Comparison of ENCODE assay signal across 8 mouse cellular contexts in the genomic region with DNA sequence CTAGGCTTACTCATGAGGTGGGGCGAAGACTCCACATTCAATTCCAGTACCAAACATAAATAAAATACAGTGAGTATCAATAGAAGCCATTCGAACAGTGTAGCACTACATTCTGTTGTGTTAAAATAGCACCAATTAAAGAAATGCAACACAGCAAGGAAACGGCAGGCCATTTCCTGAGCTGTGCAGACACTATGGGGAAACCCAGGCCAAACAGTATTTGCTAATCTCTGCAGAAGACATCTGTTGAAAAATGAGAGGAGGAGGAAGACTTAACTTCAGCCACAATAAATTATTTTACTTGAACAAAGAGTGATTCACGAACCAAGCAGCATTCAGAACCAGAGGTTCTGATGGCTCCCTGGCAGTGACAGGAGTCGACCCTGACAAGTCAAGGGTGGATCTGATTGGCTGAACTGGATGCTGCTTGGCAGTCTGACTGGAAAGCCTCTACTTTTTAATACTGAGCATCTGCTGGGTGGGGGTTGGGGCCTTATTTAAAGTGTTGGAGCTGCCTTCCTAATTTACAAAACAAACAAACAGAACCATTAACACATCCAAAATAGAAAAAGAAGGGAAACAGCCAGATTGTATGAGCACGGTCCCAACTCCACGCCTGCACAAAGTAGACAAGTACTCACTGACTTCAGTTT.
DNase-seq lines count a peak whose midpoint lies in the region; ATAC-seq and TF ChIP-seq lines count a peak whose summit lies in the region.

No protein-coding gene starts in this region.

- H3K9ac ChIP-seq in liver, adult 2 months (ENCODE audit: low read depth, low read length): no peak overlapping the region
- no peak overlapping the region for H3K9ac ChIP-seq in liver, embryonic 11.5 days (ENCODE audit: low read depth, low read length)
- no peak overlapping the region for H3K9ac ChIP-seq in liver, postnatal 0 days (replicated peaks)

- 65% methylated on average over 7 of the region's 7 CpGs for WGBS in liver, adult 2 months
- 61% methylated on average over 7 of the region's 7 CpGs for WGBS in liver, embryonic 11.5 days
- 52% methylated on average over 7 of the region's 7 CpGs for WGBS in liver, postnatal 0 days (ENCODE audit: insufficient replicate concordance)

- no peak for ATAC-seq in liver, embryonic 11.5 days (replicated peaks; ENCODE audit: low FRiP score)
- ATAC-seq in granulocyte monocyte progenitor cell, adult 5-6 weeks (replicated peaks; ENCODE audit: poor library complexity, severe bottlenecking): peak; percentile 64
- ATAC-seq in liver, postnatal 0 days: no peak

- TF ChIP-seq EP300 in liver, postnatal 0 days (IDR thresholded peaks at IDR 0.05; ENCODE audit: low read depth): no peak

- no peak for TF ChIP-seq POLR2A in liver, adult 2 months (IDR thresholded peaks at IDR 0.05; ENCODE audit: extremely low read depth, insufficient read depth, low read length)

- peaks cover 10% of the 10 kb centered on the region for H3K79me2 ChIP-seq in liver, adult 2 months (ENCODE audit: control insufficient read depth, insufficient read depth, low read length)

- peak; percentile 36 for DNase-seq in adrenal gland, postnatal 14 days
- no peak for DNase-seq in adrenal gland, postnatal 25 days
- DNase-seq in liver, adult 2 months (ENCODE audit: extremely low read depth, low read depth, low spot score): peak; percentile 12
- DNase-seq in liver, embryonic 11.5 days (ENCODE audit: low spot score): no peak
- DNase-seq in liver, postnatal 0 days: no peak
- no peak for DNase-seq in thymus, postnatal 25 days
- DNase-seq in B cell, adult 2 months: no peak

- H3K4me1 ChIP-seq in liver, adult 2 months (ENCODE audit: control insufficient read depth, insufficient read depth, low read length): peaks cover 8% of the 10 kb centered on the region
- H3K4me1 ChIP-seq in liver, embryonic 11.5 days (replicated peaks; ENCODE audit: control insufficient read depth, insufficient read depth, low read length): peaks cover 2% of the 10 kb centered on the region; the same call in 1 of the 2 replicates
- H3K4me1 ChIP-seq in liver, postnatal 0 days (ENCODE audit: insufficient read depth): peaks cover 14% of the 10 kb centered on the region; the same call in 1 of the 2 replicates

- H3K4me3 ChIP-seq in liver, adult 2 months (ENCODE audit: insufficient read depth, low read depth, low read length): no peak overlapping the region
- no peak overlapping the region for H3K4me3 ChIP-seq in liver, embryonic 11.5 days (ENCODE audit: low read depth, low read length)
- H3K4me3 ChIP-seq in liver, postnatal 0 days (ENCODE audit: low read depth, low read length): no peak overlapping the region

- no peaks in the 10 kb centered on the region for H3K27me3 ChIP-seq in liver, adult 2 months (ENCODE audit: control insufficient read depth, insufficient read depth, low read length)
- no peaks in the 10 kb centered on the region for H3K27me3 ChIP-seq in liver, embryonic 11.5 days (replicated peaks; ENCODE audit: control insufficient read depth, insufficient read depth, low read length)
- no peaks in the 10 kb centered on the region for H3K27me3 ChIP-seq in liver, postnatal 0 days (ENCODE audit: insufficient read depth, low read length)

- H3K4me2 ChIP-seq in liver, embryonic 11.5 days: no peak overlapping the region
- H3K4me2 ChIP-seq in liver, postnatal 0 days (ENCODE audit: low read depth, low read length): peak overlapping the region; percentile 26; the same call in 1 of the 2 replicates

- H3K36me3 ChIP-seq in liver, adult 2 months (ENCODE audit: control insufficient read depth, insufficient read depth, low read length): no peaks in the 10 kb centered on the region
- no peaks in the 10 kb centered on the region for H3K36me3 ChIP-seq in liver, embryonic 11.5 days (ENCODE audit: control insufficient read depth, insufficient read depth, low read length)
- no peaks in the 10 kb centered on the region for H3K36me3 ChIP-seq in liver, postnatal 0 days (replicated peaks; ENCODE audit: insufficient read depth, low read length)

- no peak for TF ChIP-seq CTCF in liver, adult 2 months (IDR thresholded peaks at IDR 0.05; ENCODE audit: low read depth, low read length)
- no peak for TF ChIP-seq CTCF in liver, postnatal 0 days (IDR thresholded peaks at IDR 0.05; ENCODE audit: low read depth)

- H3K9me3 ChIP-seq in liver, embryonic 11.5 days (ENCODE audit: control insufficient read depth, low read length): no peaks in the 10 kb centered on the region
- H3K9me3 ChIP-seq in liver, postnatal 0 days (ENCODE audit: low read length): no peaks in the 10 kb centered on the region

- H3K27ac ChIP-seq in liver, adult 2 months (replicated peaks; ENCODE audit: insufficient read depth, low read depth, low read length): no peak overlapping the region
- H3K27ac ChIP-seq in liver, embryonic 11.5 days (ENCODE audit: low read depth, low read length): no peak overlapping the region
- peak overlapping the region; percentile 34 for H3K27ac ChIP-seq in liver, postnatal 0 days (ENCODE audit: low read depth)

Comparison
In these comparisons a context has a peak if more than half of its experiments do, and no peak if none do; other contexts are left out.
1. DNase-seq: peak in adrenal gland, postnatal 14 days (single experiment) and liver, adult 2 months (single experiment); none in adrenal gland, postnatal 25 days (single experiment), liver, embryonic 11.5 days (single experiment), liver, postnatal 0 days (single experiment), thymus, postnatal 25 days (single experiment) and B cell, adult 2 months (0 of 2).